Mouse (Mus musculus): ENCODE data around the gene Plekhg5. TPM values are rescaled to one million over a fixed set of nuclear protein-coding genes. Genes with fewer than 3 reads are reported as not detected.

Plekhg5 gene
- polyA plus RNA-seq, 1 experiment from 2014 or later, result 10.4 TPM

GRCm38 (mm10) chr4:152107971-152108509, 35.7 kb downstream of the Plekhg5 start:
- H3K4me1 ChIP-seq (ENCODE audit: control insufficient read depth, insufficient read depth, low read length), result peaks cover 15% of the 10 kb centered on the region
- H3K4me3 ChIP-seq (ENCODE audit: low read depth, low read length), result peak overlapping the region; percentile 28; the same call in 1 of the 2 replicates
- peak overlapping the region; percentile 60 for H3K4me2 ChIP-seq (replicated peaks; ENCODE audit: low read depth, low read length)
- no peak overlapping the region; the same call in 1 of the 2 replicates for H3K9ac ChIP-seq (replicated peaks; ENCODE audit: low read depth, low read length)
- WGBS, result 21% methylated on average over 30 of the region's 30 CpGs
- H3K27ac ChIP-seq (ENCODE audit: low read length), result peak overlapping the region; percentile 83
- H3K27me3 ChIP-seq (ENCODE audit: control insufficient read depth, insufficient read depth, low read length), result no peaks in the 10 kb centered on the region
- peak; percentile 90 for ATAC-seq (ENCODE audit: insufficient number of reproducible peaks, insufficient read depth, low FRiP score, low read depth)
- H3K9me3 ChIP-seq (ENCODE audit: control insufficient read depth, low read depth, low read length), result no peaks in the 10 kb centered on the region
- H3K36me3 ChIP-seq (ENCODE audit: control insufficient read depth, insufficient read depth, low read length), result peaks cover 15% of the 10 kb centered on the region; the same call in 1 of the 2 replicates

DNA sequence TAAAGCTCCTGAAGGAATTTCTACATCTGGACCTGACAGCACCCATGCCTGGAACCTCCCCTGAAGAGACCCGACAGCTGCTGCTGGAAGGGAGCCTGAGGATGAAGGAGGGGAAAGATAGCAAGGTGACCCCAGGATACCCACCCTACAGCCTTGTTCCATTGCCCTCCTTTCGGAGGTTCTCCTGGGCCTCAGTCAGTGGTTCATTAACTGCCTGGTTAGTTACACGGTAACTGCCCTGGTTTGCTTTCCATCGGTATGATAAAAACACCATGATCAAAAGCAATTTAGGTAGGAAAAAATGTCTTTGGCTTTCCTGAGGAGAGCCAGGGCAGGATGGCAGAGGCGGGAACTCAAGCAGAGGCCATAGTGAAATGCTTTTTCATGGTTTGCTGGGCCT, 36.4 kb downstream of the Plekhg5 start:
- no peak overlapping the region for H3K27ac ChIP-seq (ENCODE audit: low read length)
- H3K4me1 ChIP-seq (ENCODE audit: control insufficient read depth, insufficient read depth, low read length), result peaks cover 15% of the 10 kb centered on the region
- H3K9ac ChIP-seq (replicated peaks; ENCODE audit: low read depth, low read length), result no peak overlapping the region
- WGBS, result 89% methylated on average over 5 of the region's 5 CpGs
- no peak overlapping the region for H3K4me2 ChIP-seq (replicated peaks; ENCODE audit: low read depth, low read length)
- no peaks in the 10 kb centered on the region for H3K27me3 ChIP-seq (ENCODE audit: control insufficient read depth, insufficient read depth, low read length)
- H3K4me3 ChIP-seq (ENCODE audit: low read depth, low read length), result no peak overlapping the region
- peaks cover 9% of the 10 kb centered on the region; the same call in 1 of the 2 replicates for H3K36me3 ChIP-seq (ENCODE audit: control insufficient read depth, insufficient read depth, low read length)
- ATAC-seq (ENCODE audit: insufficient number of reproducible peaks, insufficient read depth, low FRiP score, low read depth), result no peak
- no peaks in the 10 kb centered on the region for H3K9me3 ChIP-seq (ENCODE audit: control insufficient read depth, low read depth, low read length)

DNA sequence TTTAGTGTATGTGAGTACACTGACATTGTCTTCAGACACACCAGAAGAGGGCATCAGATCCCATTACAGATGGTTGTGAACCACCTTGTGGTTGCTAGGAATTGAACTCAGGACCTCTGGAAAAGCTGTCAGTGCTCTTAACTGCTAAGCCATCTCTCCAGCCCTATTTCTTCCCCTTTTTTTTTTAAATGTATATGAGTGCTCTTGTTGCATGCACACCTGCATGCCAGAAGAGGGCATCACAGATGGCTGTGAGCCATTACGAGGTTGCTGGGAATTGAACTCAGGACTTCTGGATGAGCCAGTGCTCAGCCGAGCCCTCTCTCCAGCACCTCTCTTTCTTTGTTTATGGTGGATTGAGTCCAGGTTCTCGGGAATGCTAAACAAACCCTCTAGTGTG, 37.2 kb downstream of the Plekhg5 start:
- Histone ChIP-seq H3K9ac (replicated peaks; ENCODE audit: low read depth, low read length) (no peak overlapping the region), H3K27ac (ENCODE audit: low read length) (no peak overlapping the region), H3K4me2 (replicated peaks; ENCODE audit: low read depth, low read length) (no peak overlapping the region), H3K36me3 (ENCODE audit: control insufficient read depth, insufficient read depth, low read length) (peaks cover 11% of the 10 kb centered on the region; the same call in 1 of the 2 replicates), H3K4me3 (ENCODE audit: low read depth, low read length) (no peak overlapping the region), H3K9me3 (ENCODE audit: control insufficient read depth, low read depth, low read length) (no peaks in the 10 kb centered on the region), H3K4me1 (ENCODE audit: control insufficient read depth, insufficient read depth, low read length) (peaks cover 15% of the 10 kb centered on the region), H3K27me3 (ENCODE audit: control insufficient read depth, insufficient read depth, low read length) (no peaks in the 10 kb centered on the region)
- whole genome bisulfite sequencing, result 59% methylated on average over 3 of the region's 3 CpGs
- ATAC-seq (ENCODE audit: insufficient number of reproducible peaks, insufficient read depth, low FRiP score, low read depth), result no peak

- Histone ChIP-seq H3K4me1 (ENCODE audit: control insufficient read depth, insufficient read depth, low read length) (peaks cover 18% of the 10 kb centered on the region), H3K4me3 (ENCODE audit: low read depth, low read length) (no peak overlapping the region), H3K27me3 (ENCODE audit: control insufficient read depth, insufficient read depth, low read length) (no peaks in the 10 kb centered on the region), H3K9ac (replicated peaks; ENCODE audit: low read depth, low read length) (no peak overlapping the region), H3K36me3 (ENCODE audit: control insufficient read depth, insufficient read depth, low read length) (peaks cover 11% of the 10 kb centered on the region; the same call in 1 of the 2 replicates), H3K4me2 (replicated peaks; ENCODE audit: low read depth, low read length) (no peak overlapping the region), H3K27ac (ENCODE audit: low read length) (no peak overlapping the region), H3K9me3 (ENCODE audit: control insufficient read depth, low read depth, low read length) (no peaks in the 10 kb centered on the region)
- 80% methylated on average over 4 of the region's 4 CpGs for WGBS
- ATAC-seq (ENCODE audit: insufficient number of reproducible peaks, insufficient read depth, low FRiP score, low read depth), result no peak
Measured at GRCm38 (mm10) chr4:152110689-152111088, 38.4 kb downstream of the Plekhg5 start.

GRCm38 (mm10) chr4:152112329-152112728, 40.0 kb downstream of the Plekhg5 start:
- Histone ChIP-seq H3K9me3 (ENCODE audit: control insufficient read depth, low read depth, low read length) (no peaks in the 10 kb centered on the region), H3K4me2 (replicated peaks; ENCODE audit: low read depth, low read length) (no peak overlapping the region), H3K27me3 (ENCODE audit: control insufficient read depth, insufficient read depth, low read length) (0 out of 2 replicates have a peak, but pooled peaks cover 9% of the 10 kb centered on the region), H3K4me1 (ENCODE audit: control insufficient read depth, insufficient read depth, low read length) (peaks cover 27% of the 10 kb centered on the region), H3K36me3 (ENCODE audit: control insufficient read depth, insufficient read depth, low read length) (peaks cover 9% of the 10 kb centered on the region; the same call in 1 of the 2 replicates), H3K9ac (replicated peaks; ENCODE audit: low read depth, low read length) (no peak overlapping the region), H3K4me3 (ENCODE audit: low read depth, low read length) (no peak overlapping the region), H3K27ac (ENCODE audit: low read length) (no peak overlapping the region)
- ATAC-seq (ENCODE audit: insufficient number of reproducible peaks, insufficient read depth, low FRiP score, low read depth), result no peak
- 79% methylated on average over 9 of the region's 9 CpGs for WGBS

GRCm38 (mm10) chr4:152114080-152114479, 41.8 kb downstream of the Plekhg5 start:
- Histone ChIP-seq H3K9me3 (ENCODE audit: control insufficient read depth, low read depth, low read length) (no peaks in the 10 kb centered on the region), H3K4me2 (replicated peaks; ENCODE audit: low read depth, low read length) (no peak overlapping the region), H3K4me1 (ENCODE audit: control insufficient read depth, insufficient read depth, low read length) (peaks cover 14% of the 10 kb centered on the region), H3K36me3 (ENCODE audit: control insufficient read depth, insufficient read depth, low read length) (peaks cover 5% of the 10 kb centered on the region; the same call in 1 of the 2 replicates), H3K27me3 (ENCODE audit: control insufficient read depth, insufficient read depth, low read length) (peaks cover 17% of the 10 kb centered on the region), H3K4me3 (ENCODE audit: low read depth, low read length) (no peak overlapping the region), H3K27ac (ENCODE audit: low read length) (no peak overlapping the region), H3K9ac (replicated peaks; ENCODE audit: low read depth, low read length) (no peak overlapping the region)
- 73% methylated on average over 16 of the region's 16 CpGs for WGBS
- ATAC-seq (ENCODE audit: insufficient number of reproducible peaks, insufficient read depth, low FRiP score, low read depth), result no peak

- H3K4me3 ChIP-seq (ENCODE audit: low read depth, low read length), result peak within 1 kb of the TSS; percentile 20; the same call in 1 of the 2 replicates
- H3K36me3 ChIP-seq (ENCODE audit: control insufficient read depth, insufficient read depth, low read length), result peaks cover 5% of the 10 kb centered on the region; the same call in 1 of the 2 replicates
- no peak for ATAC-seq (ENCODE audit: insufficient number of reproducible peaks, insufficient read depth, low FRiP score, low read depth)
- no peak within 1 kb of the TSS; the same call in 1 of the 2 replicates for H3K9ac ChIP-seq (replicated peaks; ENCODE audit: low read depth, low read length)
- H3K9me3 ChIP-seq (ENCODE audit: control insufficient read depth, low read depth, low read length), result no peaks in the 10 kb centered on the region
- WGBS, result 6% methylated on average over 30 of the region's 30 CpGs
- H3K27me3 ChIP-seq (ENCODE audit: control insufficient read depth, insufficient read depth, low read length), result peaks cover 33% of the 10 kb centered on the region
- H3K27ac ChIP-seq (ENCODE audit: low read length), result no peak within 1 kb of the TSS
- H3K4me2 ChIP-seq (replicated peaks; ENCODE audit: low read depth, low read length), result peak within 1 kb of the TSS; percentile 32
- peaks cover 30% of the 10 kb centered on the region for H3K4me1 ChIP-seq (ENCODE audit: control insufficient read depth, insufficient read depth, low read length)
Measured at GRCm38 (mm10) chr4:152115921-152116612, 43.8 kb downstream of the Plekhg5 start, which contains the start of gene Tnfrsf25. Tnfrsf25 (plus strand) TSS chr4:152115934.

DNA sequence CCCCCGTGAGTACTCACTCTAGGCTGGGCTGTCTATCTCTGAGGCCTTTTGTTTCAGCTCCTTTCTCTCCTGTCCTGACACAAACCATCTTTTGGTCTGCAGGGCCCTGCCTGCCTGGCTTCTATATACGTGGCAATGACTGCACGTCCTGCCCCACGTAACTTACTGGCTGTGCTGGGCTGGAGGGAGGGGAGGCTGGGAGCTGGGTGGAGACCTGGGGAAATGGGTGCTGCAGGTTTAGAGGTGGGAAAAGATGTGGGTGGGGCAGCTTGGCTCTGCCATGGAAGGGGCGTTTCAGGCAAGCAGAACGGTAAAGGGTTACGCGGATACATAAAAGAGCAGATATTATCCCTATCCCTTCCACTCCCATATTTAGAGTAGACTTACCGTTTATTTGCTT, 45.2 kb downstream of the Plekhg5 start:
- peak; percentile 82 for ATAC-seq (ENCODE audit: insufficient number of reproducible peaks, insufficient read depth, low FRiP score, low read depth)
- Histone ChIP-seq H3K9me3 (ENCODE audit: control insufficient read depth, low read depth, low read length) (no peaks in the 10 kb centered on the region), H3K27ac (ENCODE audit: low read length) (no peak overlapping the region), H3K9ac (replicated peaks; ENCODE audit: low read depth, low read length) (no peak overlapping the region), H3K4me3 (ENCODE audit: low read depth, low read length) (no peak overlapping the region), H3K4me2 (replicated peaks; ENCODE audit: low read depth, low read length) (no peak overlapping the region), H3K27me3 (ENCODE audit: control insufficient read depth, insufficient read depth, low read length) (peaks cover 41% of the 10 kb centered on the region), H3K4me1 (ENCODE audit: control insufficient read depth, insufficient read depth, low read length) (peaks cover 32% of the 10 kb centered on the region), H3K36me3 (ENCODE audit: control insufficient read depth, insufficient read depth, low read length) (peaks cover 5% of the 10 kb centered on the region; the same call in 1 of the 2 replicates)
- WGBS, result 61% methylated on average over 9 of the region's 9 CpGs
